Mouse (Mus musculus): Measurements from ENCODE around the gene Gnb1l. TPM values are rescaled to one million over a fixed set of nuclear protein-coding genes. Genes with fewer than 3 reads are reported as not detected.

Gnb1l gene
- polyA plus RNA-seq, 1 experiment from 2014 or later, result 17.8 TPM

DNA sequence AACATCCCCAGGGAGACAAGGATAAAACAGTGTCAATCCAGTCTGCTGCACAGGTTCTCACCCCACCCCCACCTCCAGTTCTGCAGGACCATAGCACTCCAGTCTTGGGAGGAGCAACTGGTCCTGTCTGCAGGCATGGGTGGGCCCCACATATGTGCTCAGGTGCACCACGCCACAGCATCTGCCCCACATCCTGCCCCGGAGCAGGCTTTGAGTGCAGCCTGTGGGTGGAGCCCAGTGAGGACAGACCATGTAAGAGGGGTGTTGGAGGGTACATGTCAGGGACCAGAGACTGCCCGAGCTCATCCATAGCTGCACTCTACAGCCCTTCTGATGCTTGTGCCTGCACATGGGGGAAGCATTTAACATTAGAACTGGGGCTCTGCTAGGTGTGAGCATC is 57.9 kb downstream of the Gnb1l start:
- H3K4me2 ChIP-seq (ENCODE audit: low read depth, low read length), result no peak overlapping the region
- no peak overlapping the region for H3K27ac ChIP-seq (replicated peaks; ENCODE audit: low read depth, low read length)
- no peak for DNase-seq (ENCODE audit: low spot score)
- peaks cover 12% of the 10 kb centered on the region for H3K4me1 ChIP-seq (ENCODE audit: control insufficient read depth, insufficient read depth, low read length)
- H3K4me3 ChIP-seq (ENCODE audit: low read depth, low read length), result no peak overlapping the region
- no peaks in the 10 kb centered on the region for H3K36me3 ChIP-seq (ENCODE audit: control insufficient read depth, insufficient read depth, low read length)
- no peaks in the 10 kb centered on the region for H3K27me3 ChIP-seq (replicated peaks; ENCODE audit: control insufficient read depth, insufficient read depth, low read length)
- no peaks in the 10 kb centered on the region for H3K9me3 ChIP-seq (ENCODE audit: control insufficient read depth, low read length)
- ATAC-seq (ENCODE audit: low read depth), result no peak
- WGBS, result 83% methylated on average over 3 of the region's 3 CpGs
- H3K9ac ChIP-seq (ENCODE audit: low read depth, low read length), result no peak overlapping the region

DNA sequence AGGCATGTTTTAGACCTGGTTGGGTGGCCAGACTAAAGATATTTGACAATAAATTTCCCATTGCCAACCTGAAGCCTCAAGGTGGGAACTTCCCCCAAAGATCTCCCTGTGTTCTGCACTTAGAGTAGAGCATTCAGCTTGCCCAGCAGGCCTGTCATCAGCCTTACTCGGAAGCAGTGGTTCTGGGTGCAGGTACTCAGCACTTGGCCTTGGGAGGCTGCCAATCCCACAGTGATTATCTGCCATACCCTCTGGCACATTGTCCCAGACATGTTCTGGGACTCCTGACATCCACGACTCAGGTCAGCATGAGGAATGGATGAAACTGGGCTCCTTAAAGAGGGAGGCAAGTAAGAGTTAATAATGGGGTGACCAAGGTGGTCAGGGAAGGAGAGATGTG is 66.0 kb downstream of the Gnb1l start:
- no peaks in the 10 kb centered on the region for H3K27me3 ChIP-seq (replicated peaks; ENCODE audit: control insufficient read depth, insufficient read depth, low read length)
- no peak for ATAC-seq (ENCODE audit: low read depth)
- no peak overlapping the region for H3K4me2 ChIP-seq (ENCODE audit: low read depth, low read length)
- no peak for DNase-seq (ENCODE audit: low spot score)
- WGBS, result 75% methylated on average over 2 of the region's 2 CpGs
- no peaks in the 10 kb centered on the region for H3K36me3 ChIP-seq (ENCODE audit: control insufficient read depth, insufficient read depth, low read length)
- no peaks in the 10 kb centered on the region for H3K9me3 ChIP-seq (ENCODE audit: control insufficient read depth, low read length)
- H3K9ac ChIP-seq (ENCODE audit: low read depth, low read length), result no peak overlapping the region
- no peak overlapping the region for H3K4me3 ChIP-seq (ENCODE audit: low read depth, low read length)
- no peaks in the 10 kb centered on the region for H3K4me1 ChIP-seq (ENCODE audit: control insufficient read depth, insufficient read depth, low read length)
- H3K27ac ChIP-seq (replicated peaks; ENCODE audit: low read depth, low read length), result no peak overlapping the region

DNA sequence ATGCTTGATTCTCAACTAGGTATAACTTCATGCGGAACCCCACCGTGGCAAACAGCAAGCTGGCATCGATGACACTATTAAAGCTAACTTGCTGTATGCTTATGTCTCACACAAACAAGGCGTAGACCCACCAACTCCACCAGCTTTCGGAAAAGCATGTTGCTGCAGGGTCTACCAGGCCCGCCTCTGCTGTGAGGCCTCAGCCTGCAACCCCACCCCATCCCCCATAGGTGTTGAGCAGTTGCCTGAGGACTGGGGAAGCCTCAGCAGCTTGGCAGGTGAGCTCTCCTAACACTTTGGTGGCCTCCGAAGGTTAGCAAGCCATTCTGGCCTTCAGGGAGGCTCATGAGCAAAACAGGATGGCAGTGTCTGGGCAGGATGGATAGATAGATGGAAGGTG is 70.1 kb downstream of the Gnb1l start:
- 60% methylated on average over 7 of the region's 7 CpGs for WGBS
- Histone ChIP-seq H3K27ac (replicated peaks; ENCODE audit: low read depth, low read length) (no peak overlapping the region), H3K9ac (ENCODE audit: low read depth, low read length) (no peak overlapping the region), H3K4me3 (ENCODE audit: low read depth, low read length) (no peak overlapping the region), H3K9me3 (ENCODE audit: control insufficient read depth, low read length) (peaks cover 11% of the 10 kb centered on the region; the same call in 1 of the 2 replicates), H3K27me3 (replicated peaks; ENCODE audit: control insufficient read depth, insufficient read depth, low read length) (no peaks in the 10 kb centered on the region), H3K4me1 (ENCODE audit: control insufficient read depth, insufficient read depth, low read length) (no peaks in the 10 kb centered on the region), H3K36me3 (ENCODE audit: control insufficient read depth, insufficient read depth, low read length) (no peaks in the 10 kb centered on the region), H3K4me2 (ENCODE audit: low read depth, low read length) (no peak overlapping the region)
- no peak for DNase-seq (ENCODE audit: low spot score)
- ATAC-seq (ENCODE audit: low read depth), result peak; percentile 65; the same call in 1 of the 2 replicates

DNA sequence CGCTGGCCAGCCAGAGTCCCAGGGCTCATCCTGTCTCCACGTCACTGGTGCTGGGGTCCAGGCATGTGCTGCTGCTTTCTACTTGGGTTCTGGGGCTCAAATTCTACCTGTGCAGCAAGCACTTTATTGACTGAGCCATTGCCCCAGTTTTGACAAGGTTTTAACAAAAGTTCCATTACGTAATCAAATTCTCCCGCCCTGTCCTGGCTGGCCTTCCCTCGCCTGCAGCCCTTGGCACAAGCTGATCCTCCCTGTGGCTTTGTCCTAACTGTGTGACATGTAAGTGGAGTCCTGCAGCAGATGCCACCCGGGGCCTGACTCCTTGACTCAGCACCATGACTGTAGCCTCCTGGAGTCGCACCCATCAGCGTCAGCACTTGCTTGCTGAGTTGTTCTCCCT is 75.7 kb downstream of the Gnb1l start:
- ATAC-seq (ENCODE audit: low read depth) (no peak), DNase-seq (ENCODE audit: low spot score) (no peak)
- H3K4me2 ChIP-seq (ENCODE audit: low read depth, low read length), result no peak overlapping the region
- H3K4me1 ChIP-seq (ENCODE audit: control insufficient read depth, insufficient read depth, low read length), result peaks cover 8% of the 10 kb centered on the region
- no peak overlapping the region for H3K9ac ChIP-seq (ENCODE audit: low read depth, low read length)
- no peak overlapping the region for H3K4me3 ChIP-seq (ENCODE audit: low read depth, low read length)
- no peaks in the 10 kb centered on the region for H3K36me3 ChIP-seq (ENCODE audit: control insufficient read depth, insufficient read depth, low read length)
- WGBS, result 67% methylated on average over 8 of the region's 8 CpGs
- H3K27ac ChIP-seq (replicated peaks; ENCODE audit: low read depth, low read length), result no peak overlapping the region
- H3K27me3 ChIP-seq (replicated peaks; ENCODE audit: control insufficient read depth, insufficient read depth, low read length), result peaks cover under 1% of the 10 kb centered on the region
- peaks cover 11% of the 10 kb centered on the region; the same call in 1 of the 2 replicates for H3K9me3 ChIP-seq (ENCODE audit: control insufficient read depth, low read length)

DNA sequence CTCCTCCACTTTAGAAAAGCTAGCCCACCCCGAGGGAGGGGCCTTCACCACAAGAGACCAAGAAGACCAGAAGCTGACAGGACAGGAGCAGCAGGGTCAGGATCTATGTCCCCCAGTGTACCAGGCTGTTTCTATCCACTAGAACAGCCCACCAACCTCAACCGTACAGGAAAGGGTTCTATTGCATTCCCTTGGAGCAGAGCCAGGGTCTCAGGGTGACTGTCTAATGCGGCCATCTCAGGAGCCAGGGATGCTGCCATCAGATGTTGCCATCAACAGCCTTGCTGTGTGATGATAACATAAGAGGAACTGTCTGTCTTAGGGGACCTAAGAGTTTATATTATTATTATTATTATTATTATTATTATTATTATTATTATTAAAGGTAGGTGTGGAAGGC is 78.6 kb downstream of the Gnb1l start:
- ATAC-seq (ENCODE audit: low read depth) (no peak), DNase-seq (ENCODE audit: low spot score) (no peak)
- no peaks in the 10 kb centered on the region for H3K9me3 ChIP-seq (ENCODE audit: control insufficient read depth, low read length)
- no peak overlapping the region for H3K4me2 ChIP-seq (ENCODE audit: low read depth, low read length)
- H3K9ac ChIP-seq (ENCODE audit: low read depth, low read length), result no peak overlapping the region
- WGBS, result 42% methylated on average over 3 of the region's 3 CpGs
- no peak overlapping the region for H3K27ac ChIP-seq (replicated peaks; ENCODE audit: low read depth, low read length)
- no peak overlapping the region for H3K4me3 ChIP-seq (ENCODE audit: low read depth, low read length)
- H3K4me1 ChIP-seq (ENCODE audit: control insufficient read depth, insufficient read depth, low read length), result peaks cover 19% of the 10 kb centered on the region
- H3K27me3 ChIP-seq (replicated peaks; ENCODE audit: control insufficient read depth, insufficient read depth, low read length), result peaks cover 30% of the 10 kb centered on the region
- no peaks in the 10 kb centered on the region for H3K36me3 ChIP-seq (ENCODE audit: control insufficient read depth, insufficient read depth, low read length)

DNA sequence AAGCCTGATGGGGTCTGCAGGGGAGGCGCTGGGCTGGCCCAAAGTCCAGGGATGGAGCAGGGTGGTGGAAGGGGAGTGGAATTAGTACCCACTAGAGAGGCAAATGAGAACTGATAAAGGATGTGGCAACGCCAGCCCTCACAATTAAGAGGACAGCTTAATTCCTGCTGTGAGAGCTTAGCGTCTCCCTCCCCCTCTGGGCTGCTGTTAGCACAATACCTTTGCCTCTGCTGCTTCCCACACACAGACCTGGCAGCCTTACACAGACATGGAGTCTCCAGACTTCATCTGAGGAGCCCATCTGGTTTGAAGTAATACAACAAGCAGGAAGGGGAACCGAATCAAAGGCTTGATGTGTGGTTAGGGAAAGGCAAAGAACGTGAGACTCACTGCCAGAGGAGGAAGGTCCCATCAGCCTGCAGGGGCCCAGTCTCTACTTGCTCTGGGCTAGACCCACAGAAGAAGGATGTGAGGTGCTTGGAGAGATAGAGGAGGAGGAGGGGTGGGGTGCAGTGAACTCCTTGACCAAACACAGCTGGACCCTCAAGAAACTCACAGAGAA is 79.2 kb downstream of the Gnb1l start:
- ATAC-seq (ENCODE audit: low read depth) (peak; percentile 71), DNase-seq (ENCODE audit: low spot score) (peak; percentile 81)
- Histone ChIP-seq H3K27me3 (replicated peaks; ENCODE audit: control insufficient read depth, insufficient read depth, low read length) (peaks cover 36% of the 10 kb centered on the region), H3K4me1 (ENCODE audit: control insufficient read depth, insufficient read depth, low read length) (peaks cover 22% of the 10 kb centered on the region), H3K9me3 (ENCODE audit: control insufficient read depth, low read length) (no peaks in the 10 kb centered on the region), H3K4me3 (ENCODE audit: low read depth, low read length) (no peak overlapping the region), H3K9ac (ENCODE audit: low read depth, low read length) (no peak overlapping the region), H3K4me2 (ENCODE audit: low read depth, low read length) (no peak overlapping the region), H3K27ac (replicated peaks; ENCODE audit: low read depth, low read length) (no peak overlapping the region), H3K36me3 (ENCODE audit: control insufficient read depth, insufficient read depth, low read length) (no peaks in the 10 kb centered on the region)
- WGBS, result 11% methylated on average over 5 of the region's 5 CpGs

DNA sequence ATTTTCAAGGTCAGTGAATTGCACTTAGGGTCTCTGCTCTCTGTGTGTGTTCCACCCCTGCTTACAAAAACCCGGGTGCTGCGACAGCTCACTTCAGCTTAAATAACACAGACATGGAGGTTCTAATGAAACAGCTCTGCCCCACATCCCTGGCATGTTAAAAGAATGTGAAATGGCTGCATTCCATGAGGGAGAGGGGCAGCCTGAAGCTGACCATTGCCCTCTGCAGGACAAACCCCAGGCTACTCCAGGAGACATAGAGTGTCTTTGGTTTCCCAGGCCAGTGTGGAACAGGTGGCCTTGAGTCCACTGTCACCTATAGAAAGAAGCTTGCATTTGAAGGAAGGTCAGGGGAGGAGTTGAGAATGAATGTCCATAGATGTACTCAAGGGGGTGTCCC is 81.9 kb downstream of the Gnb1l start:
- Histone ChIP-seq H3K4me1 (ENCODE audit: control insufficient read depth, insufficient read depth, low read length) (peaks cover 22% of the 10 kb centered on the region), H3K27me3 (replicated peaks; ENCODE audit: control insufficient read depth, insufficient read depth, low read length) (peaks cover 63% of the 10 kb centered on the region), H3K9me3 (ENCODE audit: control insufficient read depth, low read length) (no peaks in the 10 kb centered on the region), H3K36me3 (ENCODE audit: control insufficient read depth, insufficient read depth, low read length) (no peaks in the 10 kb centered on the region), H3K9ac (ENCODE audit: low read depth, low read length) (no peak overlapping the region), H3K27ac (replicated peaks; ENCODE audit: low read depth, low read length) (no peak overlapping the region), H3K4me2 (ENCODE audit: low read depth, low read length) (no peak overlapping the region), H3K4me3 (ENCODE audit: low read depth, low read length) (no peak overlapping the region)
- 26% methylated on average over 2 of the region's 2 CpGs for WGBS
- DNase-seq (ENCODE audit: low spot score), result no peak
- no peak for ATAC-seq (ENCODE audit: low read depth)

DNA sequence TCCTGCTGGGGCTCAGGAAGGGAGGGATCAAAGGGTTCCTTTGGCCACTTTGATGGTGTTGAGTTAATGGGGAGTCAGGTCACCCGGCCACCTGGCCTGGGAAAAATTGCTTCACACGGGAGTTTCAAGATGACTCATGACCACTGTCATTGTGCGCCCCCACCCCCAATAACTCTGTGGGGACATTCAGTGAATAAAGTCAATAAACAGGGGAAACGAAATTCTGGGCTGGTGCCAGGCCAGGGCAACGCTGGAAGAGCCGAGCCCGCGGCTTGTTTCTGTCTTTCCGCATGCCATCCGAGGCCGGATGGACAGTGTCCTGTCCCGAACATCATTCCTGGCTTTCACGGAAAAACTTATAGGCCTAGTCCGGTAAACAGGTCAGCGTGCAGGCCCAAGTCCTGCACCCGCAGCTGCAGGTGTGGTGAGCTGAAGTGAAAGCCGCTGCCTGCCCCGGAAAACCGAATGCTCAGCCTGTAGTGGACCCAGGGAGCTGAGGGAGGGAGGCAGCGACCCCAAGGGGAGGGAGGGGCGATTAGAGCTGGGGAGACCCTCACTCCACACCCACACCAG is 82.6 kb downstream of the Gnb1l start:
- WGBS, result 17% methylated on average over 21 of the region's 21 CpGs
- no peaks in the 10 kb centered on the region for H3K9me3 ChIP-seq (ENCODE audit: control insufficient read depth, low read length)
- DNase-seq (ENCODE audit: low spot score) (no peak), ATAC-seq (ENCODE audit: low read depth) (no peak)
- H3K27me3 ChIP-seq (replicated peaks; ENCODE audit: control insufficient read depth, insufficient read depth, low read length), result peaks cover 70% of the 10 kb centered on the region
- peak overlapping the region; percentile 87 for H3K4me2 ChIP-seq (ENCODE audit: low read depth, low read length)
- peaks cover 27% of the 10 kb centered on the region for H3K4me1 ChIP-seq (ENCODE audit: control insufficient read depth, insufficient read depth, low read length)
- no peak overlapping the region for H3K27ac ChIP-seq (replicated peaks; ENCODE audit: low read depth, low read length)
- H3K9ac ChIP-seq (ENCODE audit: low read depth, low read length), result peak overlapping the region; percentile 47
- peak overlapping the region; percentile 37 for H3K4me3 ChIP-seq (ENCODE audit: low read depth, low read length)
- H3K36me3 ChIP-seq (ENCODE audit: control insufficient read depth, insufficient read depth, low read length), result no peaks in the 10 kb centered on the region

DNA sequence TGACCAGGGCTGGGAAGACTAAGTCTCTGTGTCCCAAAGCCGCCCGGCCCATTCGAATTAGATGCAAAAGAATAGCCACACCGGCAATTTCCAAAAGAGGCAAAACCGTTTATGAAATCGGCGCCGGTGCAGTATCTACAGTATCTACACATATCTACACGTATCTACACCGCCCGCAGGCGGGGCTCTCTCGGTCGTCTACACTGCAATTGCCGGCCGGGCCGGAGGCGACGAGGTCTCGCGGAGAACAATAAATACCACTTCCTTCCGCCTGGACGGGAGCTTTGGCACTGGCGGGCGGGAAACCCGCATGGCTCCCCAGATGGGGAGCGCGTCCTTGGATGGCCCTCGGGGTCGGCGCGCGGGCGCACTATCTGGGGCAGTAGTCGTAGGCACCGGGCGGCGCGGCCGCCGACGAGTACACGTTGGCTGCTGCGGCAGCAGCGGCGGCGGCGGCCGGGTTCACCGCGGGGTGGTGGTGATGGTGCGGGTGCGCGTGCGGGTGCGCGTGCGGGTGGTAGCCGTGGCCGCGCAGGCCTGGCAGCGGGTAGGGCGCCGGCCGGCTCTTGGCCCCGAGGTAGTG is 83.2 kb downstream of the Gnb1l start:
- WGBS, result 2% methylated on average over 29 of the region's 66 CpGs
- H3K36me3 ChIP-seq (ENCODE audit: control insufficient read depth, insufficient read depth, low read length), result no peaks in the 10 kb centered on the region
- H3K27me3 ChIP-seq (replicated peaks; ENCODE audit: control insufficient read depth, insufficient read depth, low read length), result peaks cover 76% of the 10 kb centered on the region
- H3K4me2 ChIP-seq (ENCODE audit: low read depth, low read length), result peak overlapping the region; percentile 87
- no peak overlapping the region for H3K27ac ChIP-seq (replicated peaks; ENCODE audit: low read depth, low read length)
- ATAC-seq (ENCODE audit: low read depth) (no peak), DNase-seq (ENCODE audit: low spot score) (no peak)
- no peaks in the 10 kb centered on the region for H3K9me3 ChIP-seq (ENCODE audit: control insufficient read depth, low read length)
- peak overlapping the region; percentile 47 for H3K9ac ChIP-seq (ENCODE audit: low read depth, low read length)
- peak overlapping the region; percentile 37 for H3K4me3 ChIP-seq (ENCODE audit: low read depth, low read length)
- H3K4me1 ChIP-seq (ENCODE audit: control insufficient read depth, insufficient read depth, low read length), result peaks cover 33% of the 10 kb centered on the region

Data from embryonic facial prominence, embryonic 14.5 days (tissue).